Mouse (Mus musculus): Measurements from ENCODE around the gene Psmb7.

The Psmb7 gene

DNA sequence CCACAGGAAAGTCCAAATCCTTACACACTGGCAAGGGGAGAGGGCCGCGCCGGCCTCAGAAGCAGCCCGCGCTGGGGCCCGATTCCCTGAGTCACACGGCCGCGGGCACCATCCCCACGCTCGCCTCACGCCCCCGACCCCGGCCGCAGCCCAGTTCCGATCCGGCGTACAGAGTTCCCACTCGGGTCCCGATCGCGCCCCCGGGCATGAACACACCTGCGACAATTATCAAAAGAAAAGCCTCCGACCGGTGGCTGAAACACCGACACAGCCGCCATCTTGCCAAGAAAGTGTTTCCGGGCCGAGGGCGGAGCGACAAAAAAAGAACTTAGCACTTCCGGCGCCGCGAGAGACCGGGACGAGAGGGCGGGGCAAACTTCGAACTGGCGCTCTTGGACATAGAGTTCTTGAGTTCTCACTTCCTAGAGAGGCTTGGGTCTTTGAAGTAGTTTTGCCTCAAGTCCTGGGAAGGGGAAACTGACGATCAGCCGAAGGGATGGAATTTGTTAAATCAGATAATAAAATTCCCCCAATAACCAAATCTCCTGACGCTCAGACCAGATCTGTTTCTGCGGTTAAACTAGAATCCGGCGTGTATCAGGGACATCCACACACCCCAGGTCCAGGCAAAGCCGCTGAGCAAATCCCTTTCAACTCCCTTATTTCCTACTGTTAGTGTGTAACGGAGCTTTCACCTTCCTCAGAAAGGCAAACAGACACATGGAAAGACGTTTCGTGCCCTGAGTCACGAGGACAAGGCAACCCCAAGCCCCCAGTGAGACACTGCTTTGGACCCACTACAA lies at the start of gene Psmb7:
Gene Psmb7 (minus strand): TSS at position 463 of the 803 bp plus-strand sequence.
- in situ Hi-C loops (cut with MboI, MseI): no loop called here

DNA sequence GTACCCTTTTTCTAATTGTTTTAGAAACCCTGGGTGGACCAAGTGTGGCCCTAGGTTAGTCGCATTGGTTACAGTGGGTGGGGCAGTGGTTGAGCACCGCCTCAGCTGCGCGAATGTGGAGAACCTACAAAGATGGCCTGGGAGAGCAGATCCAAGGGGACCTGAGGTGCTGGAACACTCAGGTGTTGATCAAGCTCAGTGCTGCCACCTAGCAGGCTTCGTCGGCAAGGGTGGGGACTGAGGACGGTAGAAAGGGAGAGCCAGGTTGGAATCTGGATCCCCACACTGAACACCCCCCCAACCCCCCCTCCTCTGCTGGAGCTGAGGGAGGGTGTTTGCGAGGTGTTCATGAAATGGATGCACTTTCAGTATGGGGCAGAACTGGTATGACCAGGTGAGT lies 47.7 kb upstream of the Psmb7 start:
- in situ Hi-C loops (cut with MboI, MseI): no loop called here

DNA sequence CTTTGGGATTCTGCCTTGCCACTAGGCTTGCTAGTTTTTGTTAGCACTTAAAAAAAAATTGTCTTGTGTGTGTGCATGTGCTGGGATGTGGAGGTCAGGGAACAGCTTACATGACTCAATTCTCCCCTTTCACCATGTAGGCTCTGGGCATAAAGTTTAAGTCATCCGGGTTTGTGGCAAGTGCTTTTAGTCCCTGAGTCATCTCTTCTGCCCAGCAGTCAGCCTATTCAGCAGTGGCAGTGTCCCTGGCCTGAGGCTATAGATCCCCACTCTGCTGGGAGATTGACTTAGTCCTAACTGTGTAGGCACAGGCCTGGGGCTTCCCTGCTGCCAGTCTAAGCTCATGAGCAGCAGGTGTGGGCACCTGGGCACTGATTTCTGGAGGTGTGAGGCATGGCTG lies 46.0 kb upstream of the Psmb7 start:
- in situ Hi-C loops (cut with MboI, MseI): no loop called here

DNA sequence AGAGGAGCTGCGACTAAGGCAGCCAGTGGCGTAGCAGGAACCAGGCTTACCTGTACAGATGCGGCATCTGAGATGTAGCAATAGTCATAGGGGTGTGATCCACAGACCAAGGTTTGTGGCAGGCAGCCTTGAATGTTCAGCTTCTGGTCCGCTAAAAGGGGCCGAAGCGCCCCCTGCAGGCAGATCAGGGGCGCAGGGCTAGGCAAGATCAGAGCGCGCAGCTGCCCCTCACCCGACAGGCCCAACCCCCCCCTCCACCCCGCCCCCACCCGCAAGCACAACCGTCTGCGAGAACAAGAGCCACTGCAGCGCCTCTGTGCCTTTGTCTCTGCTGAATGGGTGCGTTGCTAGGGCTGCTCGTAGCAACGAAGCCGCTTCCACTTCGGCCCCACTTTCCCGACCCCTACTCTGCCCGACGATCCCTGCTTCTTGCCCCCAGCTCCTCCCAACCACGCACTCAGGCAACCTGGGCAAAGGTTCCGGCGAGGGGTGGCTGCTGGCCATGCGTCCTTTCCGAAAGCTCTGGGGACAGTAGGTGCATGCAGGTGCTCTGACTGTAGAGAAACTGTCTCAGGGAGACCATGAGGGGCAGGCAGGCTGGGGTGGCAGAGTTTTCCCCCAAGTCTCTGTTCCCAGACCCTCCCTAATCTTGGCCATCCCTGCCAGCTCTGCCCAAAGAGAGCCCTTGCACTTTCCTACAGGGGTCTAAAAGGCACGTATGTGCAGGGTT lies 45.1 kb upstream of the Psmb7 start:
- in situ Hi-C loops (cut with MboI, MseI): no loop called here

DNA sequence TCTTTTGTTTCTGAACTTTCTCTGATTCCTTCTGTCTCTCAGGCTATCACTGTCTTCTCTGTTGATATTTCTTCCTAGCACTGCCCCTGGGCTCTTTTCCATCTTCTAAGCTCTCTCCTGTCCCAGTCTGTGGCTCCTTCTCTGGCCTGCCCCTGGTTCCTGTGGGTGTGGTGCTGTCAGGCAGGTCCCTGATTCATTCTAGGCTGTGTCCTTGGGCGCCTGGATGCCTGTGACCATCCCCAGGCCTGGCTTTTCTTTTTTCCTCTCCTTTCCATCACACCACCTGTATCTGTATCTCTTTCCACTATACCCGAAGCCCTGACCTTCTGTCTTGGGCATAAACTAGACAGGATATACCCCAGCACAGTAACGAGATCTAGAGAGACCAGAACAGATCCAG lies 41.9 kb upstream of the Psmb7 start:
- in situ Hi-C loops (cut with MboI, MseI): no loop called here

DNA sequence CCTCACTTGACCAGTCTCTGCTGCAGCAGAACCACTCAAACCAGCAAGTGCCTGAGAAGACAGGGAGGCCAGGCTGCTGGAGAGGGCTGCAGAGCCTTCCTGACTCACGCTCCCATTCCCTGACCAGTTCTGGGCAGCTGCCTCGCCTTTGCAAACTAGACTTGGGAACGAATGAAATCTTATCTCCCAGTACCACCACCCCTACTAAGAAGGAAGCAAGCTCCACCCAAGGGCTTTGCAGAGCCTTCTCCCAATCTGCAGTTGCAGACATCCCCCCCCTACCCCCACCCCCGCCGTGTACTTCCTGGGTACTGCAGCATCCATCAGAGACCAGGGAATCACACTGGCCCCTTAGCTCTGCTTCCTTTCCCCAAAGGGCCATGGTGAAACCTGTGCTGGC lies 39.2 kb upstream of the Psmb7 start:
- in situ Hi-C loops (cut with MboI, MseI): no loop called here

DNA sequence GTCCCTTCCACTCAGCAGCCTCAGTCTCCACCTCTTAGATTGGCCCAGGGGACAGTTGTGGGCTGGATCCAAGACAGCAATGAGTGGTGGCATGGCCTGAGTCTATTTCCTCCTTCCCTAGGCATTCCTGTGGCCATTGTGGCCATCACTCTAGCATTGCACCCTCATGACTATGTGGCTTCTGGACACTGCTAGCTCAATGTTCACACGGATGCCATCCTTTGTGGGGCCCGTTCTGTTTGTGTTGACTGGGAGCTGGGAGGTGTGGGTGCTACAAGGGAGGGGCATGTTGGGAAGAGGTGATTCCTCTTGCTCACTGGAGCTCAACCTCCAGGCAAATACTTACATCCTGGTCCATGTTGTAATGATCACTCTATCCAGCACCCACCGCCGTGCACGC lies 38.3 kb upstream of the Psmb7 start:
- in situ Hi-C loops (cut with MboI, MseI): no loop called here

DNA sequence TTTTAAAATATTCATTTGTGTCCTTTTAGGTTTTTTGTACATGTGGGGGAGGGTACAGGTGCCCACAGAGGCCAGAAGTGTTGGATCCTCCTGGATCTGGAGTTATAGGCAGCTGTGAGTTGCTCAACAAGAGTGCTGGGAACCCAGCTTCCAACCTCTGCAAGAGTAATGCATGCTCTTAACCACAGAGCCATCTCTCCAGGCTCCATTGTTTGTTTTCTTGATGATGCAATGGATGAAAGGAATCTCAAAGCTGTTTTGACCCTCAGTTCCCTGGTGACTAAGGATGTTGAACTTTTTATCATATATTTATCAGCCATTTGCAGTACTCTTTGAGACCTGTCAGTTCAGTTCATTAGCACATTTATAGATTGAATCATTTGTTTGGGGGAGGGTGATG lies 35.1 kb upstream of the Psmb7 start:
- in situ Hi-C loops (cut with MboI, MseI): no loop called here

DNA sequence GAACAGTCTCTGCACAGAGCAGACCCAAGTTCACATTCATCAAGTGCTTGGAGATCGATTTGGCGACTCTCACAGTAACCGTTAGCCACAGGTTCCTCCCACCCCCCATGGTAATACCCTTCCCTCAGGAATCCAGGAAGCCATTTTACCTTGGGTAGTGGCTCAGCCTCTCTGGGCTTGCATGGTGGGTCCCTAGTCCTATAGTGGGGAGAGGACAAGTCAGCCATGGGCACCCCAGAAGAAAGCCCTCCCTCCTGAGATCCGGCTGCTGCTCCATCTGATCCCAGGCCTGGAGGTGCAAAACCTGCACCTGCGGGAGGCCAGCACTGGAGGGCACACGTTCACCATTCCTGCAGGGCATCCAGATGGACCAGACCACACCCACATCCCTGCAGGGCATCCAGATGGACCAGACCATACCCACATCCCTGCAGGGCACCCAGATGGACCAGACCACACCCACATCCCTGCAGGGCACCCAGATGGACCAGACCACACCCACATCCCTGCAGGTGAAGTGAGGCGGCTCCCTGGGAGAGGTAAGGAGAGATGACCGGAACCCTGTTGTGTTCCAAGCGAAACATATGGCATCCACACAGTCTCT lies 31.6 kb upstream of the Psmb7 start:
- in situ Hi-C loops (cut with MboI, MseI): no loop called here

DNA sequence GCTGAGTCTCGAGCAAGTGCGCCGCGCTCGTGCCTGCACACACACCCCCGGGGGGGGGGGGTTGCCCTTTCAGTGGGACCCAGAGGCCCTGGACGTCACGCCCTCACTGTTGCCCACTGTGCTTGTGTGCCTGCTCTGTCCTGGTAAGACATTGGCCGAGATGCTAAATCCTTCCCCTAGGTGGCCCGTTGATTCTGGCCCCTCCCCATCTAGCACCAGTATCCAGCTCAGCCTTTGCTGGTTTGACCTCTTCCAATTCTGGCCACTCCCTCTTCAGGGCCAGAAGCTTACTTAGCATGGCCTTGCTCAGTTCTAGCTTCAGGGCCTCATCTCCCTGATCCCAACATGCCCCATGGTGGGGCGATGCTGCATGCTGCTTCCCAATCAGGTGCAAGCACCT lies 28.6 kb upstream of the Psmb7 start:
- in situ Hi-C loops (cut with MboI, MseI): no loop called here

DNA sequence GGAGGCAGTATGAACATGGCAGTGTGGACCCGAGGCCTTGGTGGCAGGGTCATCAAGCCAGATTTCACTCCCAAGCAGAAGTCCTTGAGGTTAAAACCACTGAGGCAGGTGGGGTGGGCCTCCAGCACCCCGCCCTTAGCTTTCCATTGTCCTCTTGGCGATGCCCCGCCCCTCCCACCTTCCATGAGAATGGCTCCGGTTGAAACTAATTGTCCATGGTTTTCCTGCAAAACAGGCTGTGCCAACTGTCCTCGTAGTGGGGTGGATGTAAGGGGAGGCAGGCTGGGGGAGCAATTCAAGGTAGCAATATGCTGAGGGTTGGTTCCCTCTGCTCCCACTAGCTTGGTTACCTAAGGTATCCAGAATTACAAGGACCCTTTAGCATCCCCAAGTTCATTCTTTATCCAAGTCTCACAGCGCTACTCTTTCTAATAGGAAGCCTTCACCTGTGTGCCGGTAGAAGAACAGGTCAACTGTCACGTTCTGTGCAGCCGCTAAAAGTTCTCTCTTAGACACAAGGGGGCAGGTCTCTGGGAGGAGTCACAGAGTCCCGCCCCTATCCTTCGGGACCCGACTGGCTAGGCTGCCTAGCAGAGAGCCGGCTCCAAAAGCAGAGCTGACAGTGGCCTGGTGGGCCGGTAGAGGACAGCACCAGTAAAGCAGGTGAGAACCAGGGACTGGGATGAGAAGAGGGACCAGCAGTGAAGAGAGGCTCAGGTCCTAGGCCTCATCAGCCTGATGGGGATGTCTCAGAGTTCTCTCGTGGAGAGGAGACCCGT lies 25.1 kb upstream of the Psmb7 start:
- in situ Hi-C loops (cut with MboI, MseI): no loop called here

DNA sequence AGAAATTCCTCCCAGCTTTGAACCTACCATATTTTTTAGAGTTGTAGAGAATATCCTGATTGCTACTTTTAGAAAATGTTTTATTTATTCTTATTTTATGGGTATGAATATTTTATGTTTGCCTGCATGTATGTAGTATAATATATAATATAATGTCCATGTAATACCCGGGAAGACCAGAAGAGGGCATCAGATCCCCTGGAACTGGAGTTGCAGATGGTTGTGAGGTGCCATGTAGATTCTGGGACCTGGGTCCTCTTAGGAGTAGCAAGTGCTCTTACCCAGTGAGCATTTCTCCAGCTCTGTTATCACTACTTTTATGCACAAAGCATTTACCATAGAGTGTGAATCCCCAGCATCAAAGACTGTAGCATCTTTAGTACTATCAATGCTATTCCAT lies 17.5 kb upstream of the Psmb7 start:
- in situ Hi-C loops (cut with MboI, MseI): loop anchor here (5.0 kb wide), 1 partner anchor 76 kb away; no protein-coding TSS in a partner anchor

DNA sequence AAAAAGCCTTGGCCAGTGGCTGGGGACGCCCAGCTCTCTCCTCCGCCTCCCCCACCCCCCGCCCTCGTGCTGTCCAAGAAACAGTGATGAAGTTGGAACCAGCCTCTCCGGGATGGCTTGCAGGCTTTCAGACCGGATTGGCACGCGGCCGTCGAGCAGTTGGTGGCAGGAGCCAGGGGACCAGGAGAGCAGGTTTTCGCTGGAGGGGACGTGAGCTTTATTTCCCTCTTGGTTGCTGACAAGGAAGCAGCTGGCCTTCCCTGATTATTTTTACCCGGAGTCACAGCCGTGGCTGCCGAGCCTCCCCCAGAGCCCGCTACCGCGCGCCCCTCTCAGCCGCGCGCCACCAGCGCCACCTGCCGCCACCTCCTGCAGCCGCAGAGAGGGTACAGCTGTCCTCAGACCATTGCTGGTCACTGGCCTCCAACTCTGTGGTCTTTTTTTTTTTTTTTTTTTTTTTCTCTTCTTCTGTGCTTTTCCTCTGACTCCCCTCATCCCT lies 14.5 kb upstream of the Psmb7 start:
- in situ Hi-C loops (cut with MboI, MseI): no loop called here

DNA sequence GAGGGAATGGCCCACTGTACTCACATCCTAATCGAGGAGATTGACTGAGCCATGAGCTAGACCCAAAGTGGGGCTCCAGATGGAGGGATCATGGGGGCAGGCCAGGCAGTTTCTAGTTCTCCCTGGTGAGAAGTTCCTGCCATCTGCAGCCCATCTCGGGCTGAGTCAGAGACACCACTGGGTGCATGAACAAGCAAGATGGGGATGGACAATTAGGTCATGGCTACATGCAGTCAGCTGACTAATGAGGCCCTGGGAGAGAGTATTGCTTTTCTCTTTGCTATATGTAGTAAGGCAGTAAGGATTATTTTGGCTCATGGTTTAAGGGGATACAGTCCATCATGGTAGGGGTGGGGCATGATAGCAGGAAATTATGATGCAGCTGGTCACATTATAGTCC lies 9.8 kb upstream of the Psmb7 start:
- in situ Hi-C loops (cut with MboI, MseI): no loop called here

DNA sequence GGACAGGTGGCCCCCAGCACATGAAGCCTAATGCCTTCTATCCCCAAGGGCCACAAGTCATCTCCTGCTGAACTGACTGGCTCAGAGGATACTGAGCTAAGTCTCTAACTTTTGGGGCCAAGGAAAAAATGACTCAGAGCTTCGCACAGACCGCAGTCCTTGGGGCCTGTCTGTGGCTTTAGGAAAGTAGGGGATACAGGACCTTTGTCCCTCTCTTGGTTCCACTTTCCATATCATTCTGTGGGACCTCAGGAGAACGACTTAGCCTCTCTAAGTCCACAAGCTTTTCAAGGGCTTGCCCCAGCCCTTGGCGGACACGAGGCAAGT lies 9.4 kb upstream of the Psmb7 start:
- in situ Hi-C loops (cut with MboI, MseI): no loop called here

DNA sequence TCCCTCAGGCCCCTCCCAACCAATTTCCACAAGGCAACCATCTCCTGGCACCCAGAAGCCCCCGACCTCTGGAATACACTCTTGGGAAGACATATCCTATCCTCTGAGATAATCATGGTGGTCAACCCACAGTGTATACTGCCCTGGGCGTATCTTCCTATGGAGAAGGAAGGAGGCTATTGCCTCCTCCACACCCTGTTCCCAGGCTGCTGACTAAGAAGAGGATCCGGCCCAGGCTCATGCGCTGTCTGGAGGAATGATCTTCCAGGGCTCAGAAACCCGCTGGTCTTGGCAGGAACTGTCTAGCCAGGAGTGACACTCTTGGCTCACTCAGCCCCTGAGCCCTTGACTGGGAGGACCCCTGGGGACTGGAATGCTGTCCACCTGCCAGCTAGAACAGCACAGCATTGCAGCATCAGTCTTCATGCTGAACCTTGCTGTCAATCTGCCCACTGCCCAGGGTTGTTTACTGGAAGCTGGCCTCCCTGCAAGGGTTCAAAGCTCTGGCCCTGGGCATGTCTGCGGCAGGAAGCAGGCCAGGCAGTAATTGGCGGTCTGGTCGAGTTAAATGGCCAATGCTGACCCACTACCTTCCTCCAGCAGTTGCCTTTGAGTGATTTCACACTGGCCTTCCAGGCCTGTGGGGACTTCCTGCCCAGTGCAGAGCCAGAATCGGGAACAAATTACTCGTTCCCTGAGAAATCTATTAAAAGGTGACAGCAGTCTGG lies 8.8 kb upstream of the Psmb7 start:
- in situ Hi-C loops (cut with MboI, MseI): no loop called here

DNA sequence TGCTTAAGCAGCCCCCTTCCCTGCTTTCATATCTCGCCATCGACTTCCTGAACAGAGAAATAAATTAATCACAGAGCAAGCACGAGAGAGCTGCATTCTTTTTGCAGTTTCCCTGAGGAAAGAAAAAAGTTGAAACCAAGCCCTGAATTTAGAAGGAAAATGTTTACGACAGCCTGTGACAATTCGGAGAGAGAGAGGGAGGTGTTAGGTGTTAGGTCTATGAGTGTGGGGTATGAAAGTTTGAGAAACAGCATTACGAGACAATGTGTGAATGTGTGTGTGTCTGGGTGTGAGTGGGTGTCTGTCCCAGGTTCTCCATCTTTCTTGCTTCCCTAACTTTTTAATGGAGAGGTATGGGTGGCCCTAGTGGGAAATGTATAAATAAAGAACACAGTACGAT lies 8.2 kb upstream of the Psmb7 start:
- in situ Hi-C loops (cut with MboI, MseI): no loop called here

DNA sequence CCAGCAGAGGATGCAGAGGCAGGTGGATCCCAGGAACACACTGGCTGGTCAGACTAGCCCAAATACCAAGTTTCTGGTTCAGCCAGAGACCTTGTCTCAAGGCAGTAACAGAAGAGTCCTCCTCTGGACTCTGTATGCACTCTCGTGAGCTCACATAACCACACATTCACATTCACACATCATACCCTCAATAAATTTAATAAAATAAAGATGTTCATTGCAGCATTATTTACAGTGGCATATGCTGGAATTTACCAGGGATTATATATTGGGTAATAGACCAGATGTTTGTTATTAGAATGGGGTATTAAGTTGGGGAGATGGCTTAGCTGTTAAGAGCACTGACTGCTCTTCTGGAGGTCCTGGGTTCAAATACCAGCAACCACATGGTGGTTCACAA lies 6.5 kb upstream of the Psmb7 start:
- in situ Hi-C loops (cut with MboI, MseI): no loop called here

DNA sequence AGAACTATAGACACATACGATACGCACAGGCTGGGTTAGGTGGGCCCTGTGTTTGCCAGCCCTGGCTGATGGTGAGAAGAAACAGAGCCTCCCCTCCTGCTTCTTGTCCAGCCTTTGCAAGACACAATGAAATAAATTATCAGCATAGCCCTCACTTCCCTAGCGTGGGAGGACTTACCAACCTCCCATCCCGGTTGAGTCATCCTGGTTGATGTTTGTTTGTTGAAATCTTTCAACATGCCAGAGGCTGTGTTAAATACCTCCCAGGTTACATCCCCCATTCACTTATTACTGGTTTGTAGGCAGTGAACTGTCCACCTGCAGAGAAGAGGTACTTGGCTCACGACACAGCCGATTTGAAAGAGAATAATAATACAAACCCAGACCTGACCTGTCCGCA lies 3.8 kb upstream of the Psmb7 start:
- in situ Hi-C loops (cut with MboI, MseI): no loop called here

DNA sequence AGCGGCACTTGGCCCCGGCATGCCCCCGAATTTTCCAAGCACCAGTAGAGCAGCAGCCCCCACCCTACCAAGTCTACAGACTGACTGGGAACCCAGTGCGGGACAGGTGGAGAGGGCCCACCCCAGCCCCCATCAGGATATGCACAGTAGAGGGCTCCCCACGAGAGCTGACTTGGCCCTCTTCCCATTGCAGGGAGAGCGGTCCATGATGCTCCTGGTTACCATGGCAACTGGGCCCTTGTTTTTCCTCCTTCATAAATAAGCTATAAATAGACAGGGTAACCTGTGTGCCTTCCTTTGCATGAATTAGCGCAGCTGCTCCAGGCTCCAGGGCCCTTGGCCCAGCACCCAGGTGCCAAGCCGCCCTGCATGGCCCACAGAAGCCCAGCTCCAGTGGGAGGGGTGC lies 3.3 kb upstream of the Psmb7 start:
- in situ Hi-C loops (cut with MboI, MseI): no loop called here

DNA sequence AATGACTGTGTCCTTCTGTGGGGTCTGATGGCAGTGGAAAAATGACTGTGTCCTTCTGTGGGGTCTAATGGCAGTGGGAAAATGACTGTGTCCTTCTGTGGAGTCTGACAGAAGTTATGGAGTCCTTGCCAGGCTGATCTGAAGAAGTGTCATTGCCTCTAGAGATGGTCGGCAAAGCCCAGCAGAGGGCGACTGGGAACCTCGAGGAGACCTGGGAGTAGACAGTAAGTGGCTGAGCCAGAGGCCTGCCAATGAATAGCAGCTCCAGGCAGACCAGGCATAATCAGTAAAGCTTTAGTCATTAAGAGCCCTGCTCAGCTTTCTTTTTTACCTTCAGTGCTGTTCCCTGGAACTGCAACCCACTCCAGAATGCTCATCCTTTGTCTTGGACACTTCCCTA lies 2.0 kb upstream of the Psmb7 start:
- in situ Hi-C loops (cut with MboI, MseI): no loop called here
